Mouse (Mus musculus) spleen, postnatal 14 days (tissue): ENCODE results near the gene Plekhg3.

Experiments
- DNase-seq, 2 experiments: peaks; one replicate each; pipeline ENCODE4 v3.0.0; 2021 to 2022; ENCODE audit warnings: low spot score in 2 of 2

The Plekhg3 gene

GRCm38 (mm10) chr12:76530580-76531139, at the start of gene Plekhg3:
Gene Plekhg3, plus strand, starts transcription at chr12:76530891.
- no peak for DNase-seq

DNA sequence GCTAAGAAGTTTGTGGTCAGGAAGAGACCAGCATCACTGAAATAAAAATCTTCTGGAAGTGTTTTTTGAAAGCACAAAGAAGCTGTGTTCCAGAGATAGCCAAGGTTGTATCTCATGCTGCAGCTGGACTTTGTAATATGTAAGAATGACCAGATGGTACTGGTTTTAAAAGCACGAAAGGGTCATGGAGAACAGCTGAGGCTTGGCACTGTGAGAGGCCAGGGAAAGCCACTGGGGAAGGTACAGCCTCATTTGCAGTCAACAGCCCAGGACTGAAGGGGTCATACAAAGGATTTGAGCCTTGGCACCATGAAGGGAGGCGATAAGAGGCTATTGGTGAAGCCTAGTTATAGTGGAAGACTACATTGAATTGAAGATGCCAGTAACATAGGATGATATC, 48.2 kb upstream of the Plekhg3 start:
- DNase-seq, result no peak

GRCm38 (mm10) chr12:76482948-76483347, 47.7 kb upstream of the Plekhg3 start:
- DNase-seq, result no peak

GRCm38 (mm10) chr12:76484881-76485280, 45.8 kb upstream of the Plekhg3 start:
- no peak for DNase-seq

- DNase-seq, result no peak
Observed at GRCm38 (mm10) chr12:76485381-76485780, 45.3 kb upstream of the Plekhg3 start.

DNA sequence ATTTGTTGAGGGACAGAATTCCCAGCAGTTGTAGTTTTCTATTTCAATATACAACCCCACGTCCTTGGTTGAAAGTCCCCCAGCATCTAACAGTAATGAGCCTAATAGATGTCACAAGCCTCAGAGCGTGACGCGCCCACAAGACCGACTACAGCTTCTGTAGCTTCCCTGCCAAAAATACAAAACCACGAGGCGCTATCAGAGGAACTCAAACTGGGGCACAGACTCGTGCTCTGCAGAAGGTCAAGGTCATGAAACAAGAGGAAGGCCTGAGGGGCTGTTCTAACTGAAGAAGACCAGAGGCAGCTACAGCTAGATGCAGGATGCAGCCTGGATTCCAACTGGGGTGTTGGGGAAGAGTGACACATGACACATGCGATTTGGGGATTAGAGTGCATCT, 43.7 kb upstream of the Plekhg3 start:
- no peak for DNase-seq

DNA sequence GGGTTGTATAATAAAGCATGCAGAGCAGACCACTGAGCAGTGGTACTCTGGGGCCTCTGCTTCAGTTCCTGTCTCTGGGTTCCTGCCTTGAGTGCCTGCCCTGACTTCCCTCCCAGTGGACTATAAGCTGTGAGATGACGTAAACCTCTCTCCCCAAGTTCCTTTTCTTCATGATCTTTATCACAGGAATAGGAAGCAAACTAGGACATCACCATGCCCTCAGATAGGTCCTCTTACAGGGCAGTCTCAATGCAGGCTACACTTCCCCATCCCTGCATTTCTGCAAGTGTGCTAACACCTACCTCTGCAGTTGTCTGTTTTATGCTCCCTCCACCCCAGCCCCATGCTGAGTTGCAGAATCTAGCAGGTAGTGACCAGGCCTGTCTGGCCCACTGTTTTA, 39.9 kb upstream of the Plekhg3 start:
- no peak for DNase-seq

- no peak for DNase-seq
Observed at GRCm38 (mm10) chr12:76493462-76493861, 37.2 kb upstream of the Plekhg3 start.

DNA sequence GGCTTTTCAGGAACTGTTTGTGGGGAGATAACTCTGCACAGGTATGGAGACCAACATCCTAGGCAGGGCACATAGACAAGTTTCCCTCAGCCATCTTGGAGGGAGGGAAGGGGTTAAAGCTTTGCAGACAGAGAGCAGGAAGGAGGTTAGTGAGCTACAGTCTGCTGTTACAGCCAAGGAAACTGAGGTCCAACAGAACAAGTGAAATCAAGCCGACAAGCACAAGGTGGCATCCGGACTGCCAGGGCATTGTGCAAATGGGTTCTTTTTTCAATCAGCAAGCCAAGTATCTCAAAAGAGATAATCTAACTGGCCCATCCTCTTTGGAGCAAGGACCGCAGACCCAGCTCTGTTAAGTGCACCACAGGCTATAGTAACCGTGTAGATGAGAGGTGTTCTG, 35.3 kb upstream of the Plekhg3 start:
- DNase-seq, result no peak

DNA sequence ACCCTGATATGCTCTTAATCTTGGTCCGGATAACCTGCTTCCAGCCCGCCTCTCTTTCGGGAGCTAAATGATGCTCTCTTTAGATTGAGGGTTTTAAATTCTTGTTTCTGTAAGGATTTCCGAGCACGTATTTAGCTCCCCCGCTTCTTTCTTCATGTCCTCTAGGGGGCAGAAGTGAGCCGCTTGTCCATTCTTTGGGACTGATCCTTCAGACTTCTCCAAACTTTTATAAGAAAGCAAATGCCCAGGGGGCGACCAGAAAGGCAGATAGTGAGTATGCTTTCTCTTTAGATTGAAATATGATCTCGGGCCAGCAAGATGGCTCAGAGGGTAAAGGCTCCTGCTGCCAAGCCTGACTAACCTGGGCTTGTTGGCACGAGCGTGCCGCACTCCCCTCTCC, 34.4 kb upstream of the Plekhg3 start:
- DNase-seq, result peak in 1 of 2 experiments; percentile 39

GRCm38 (mm10) chr12:76499276-76499675, 31.4 kb upstream of the Plekhg3 start:
- DNase-seq, result no peak

- DNase-seq, result no peak
Observed at GRCm38 (mm10) chr12:76500055-76500454, 30.6 kb upstream of the Plekhg3 start.

GRCm38 (mm10) chr12:76500896-76501295, 29.8 kb upstream of the Plekhg3 start:
- no peak for DNase-seq

DNA sequence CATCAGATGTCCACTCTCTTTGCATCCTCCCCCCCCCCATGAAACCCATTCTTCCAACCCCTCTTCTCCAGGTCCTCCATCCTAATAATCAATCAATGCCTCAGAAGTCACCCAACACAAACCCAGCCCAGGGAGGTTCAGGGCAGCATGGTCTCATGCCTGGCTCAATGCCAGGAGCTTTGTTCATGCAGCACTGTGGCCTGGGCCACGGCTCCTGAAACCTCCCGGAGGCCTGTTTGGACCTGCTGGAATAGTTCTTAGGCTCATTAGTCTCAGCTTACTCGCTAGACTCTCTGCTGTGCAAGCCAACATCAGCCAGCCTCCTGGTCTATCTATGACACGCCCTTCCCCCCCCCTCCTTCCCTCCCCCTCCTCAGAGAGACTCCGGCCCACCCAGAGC, 27.7 kb upstream of the Plekhg3 start:
- no peak for DNase-seq

DNA sequence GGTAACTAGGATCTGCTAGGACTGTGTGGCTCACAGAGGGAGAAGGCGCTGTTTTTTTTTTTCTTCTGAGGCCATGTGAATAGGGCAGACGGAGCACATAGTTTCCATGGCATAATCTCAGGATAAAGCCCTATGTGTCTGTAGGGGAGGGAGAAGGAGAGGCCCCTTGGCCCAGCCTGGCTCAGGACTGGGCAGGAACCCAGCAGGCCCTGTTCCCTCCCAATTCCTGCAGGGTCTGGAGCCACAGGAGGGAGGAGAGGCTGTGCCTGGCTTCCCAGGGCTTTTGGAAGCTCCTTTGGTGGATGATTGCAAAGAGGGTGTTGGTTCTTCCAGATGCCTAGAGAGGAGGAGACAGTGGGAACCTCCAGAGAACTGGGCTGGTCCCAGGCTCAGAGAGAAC, 24.2 kb upstream of the Plekhg3 start:
- DNase-seq, result no peak

- DNase-seq, result no peak
Observed at GRCm38 (mm10) chr12:76507791-76508190, 22.9 kb upstream of the Plekhg3 start.

GRCm38 (mm10) chr12:76508909-76509440, 21.7 kb upstream of the Plekhg3 start:
- DNase-seq, result no peak

- no peak for DNase-seq
Observed at GRCm38 (mm10) chr12:76512731-76513130, 18.0 kb upstream of the Plekhg3 start.

DNA sequence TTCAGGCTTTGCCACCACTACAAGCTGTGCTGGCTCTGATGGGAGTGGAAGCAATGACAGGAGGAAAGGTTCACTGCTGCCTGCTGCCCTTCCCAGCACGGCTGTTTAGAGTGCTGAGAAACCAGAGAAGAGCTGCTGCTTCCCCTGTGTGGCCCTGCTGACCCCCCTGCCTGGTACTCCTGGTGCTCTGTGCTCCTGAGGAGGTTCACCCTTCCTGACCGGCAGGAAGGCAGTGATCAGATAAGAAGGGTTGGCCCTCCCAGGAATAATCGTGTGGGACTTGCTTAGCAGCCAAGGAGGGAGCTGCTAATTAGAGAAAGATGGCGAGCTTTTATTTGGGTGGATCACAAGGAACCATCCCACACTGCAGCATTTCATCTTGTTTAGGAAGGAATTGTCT, 15.8 kb upstream of the Plekhg3 start:
- no peak for DNase-seq

DNA sequence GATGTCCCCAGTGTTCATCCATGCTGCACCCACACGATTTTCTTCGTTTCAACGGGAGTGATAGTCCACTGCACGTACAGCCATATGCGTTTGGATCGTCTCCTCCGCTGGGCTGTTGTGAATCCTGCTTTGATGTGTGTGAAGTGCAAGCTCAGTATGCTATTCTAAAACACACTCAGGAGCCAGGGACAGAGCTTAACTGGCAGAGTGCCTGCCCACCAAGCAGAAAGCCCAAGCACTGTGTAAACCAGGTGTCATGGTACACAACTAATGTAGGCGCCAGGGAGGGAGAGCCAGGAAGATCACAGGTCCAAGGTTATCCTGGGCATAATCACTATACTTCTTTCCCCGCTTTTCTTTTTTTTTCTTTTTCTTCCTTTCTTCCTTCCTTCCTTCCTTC, 12.7 kb upstream of the Plekhg3 start:
- no peak for DNase-seq

GRCm38 (mm10) chr12:76518909-76519842, 11.5 kb upstream of the Plekhg3 start:
- DNase-seq, result no peak

DNA sequence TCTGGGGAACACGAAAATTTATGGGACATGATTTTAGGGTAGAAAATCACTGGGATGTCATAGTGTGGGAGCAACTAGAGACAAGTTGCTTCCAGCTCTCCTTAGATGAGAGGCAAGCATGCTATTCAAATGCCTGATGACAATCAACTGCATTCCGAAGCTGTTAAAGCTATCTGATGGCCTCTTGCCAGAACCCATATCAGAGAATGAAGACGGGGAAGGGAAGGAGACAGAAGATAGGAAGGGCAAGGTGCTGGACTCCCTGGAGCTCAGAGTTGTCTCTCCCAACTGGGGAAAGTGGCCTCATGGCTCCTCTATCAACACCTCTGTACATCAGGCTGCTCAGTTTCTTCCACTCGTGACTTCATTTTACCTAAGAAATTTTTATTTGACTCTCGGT, 7.0 kb upstream of the Plekhg3 start:
- DNase-seq, result no peak

DNA sequence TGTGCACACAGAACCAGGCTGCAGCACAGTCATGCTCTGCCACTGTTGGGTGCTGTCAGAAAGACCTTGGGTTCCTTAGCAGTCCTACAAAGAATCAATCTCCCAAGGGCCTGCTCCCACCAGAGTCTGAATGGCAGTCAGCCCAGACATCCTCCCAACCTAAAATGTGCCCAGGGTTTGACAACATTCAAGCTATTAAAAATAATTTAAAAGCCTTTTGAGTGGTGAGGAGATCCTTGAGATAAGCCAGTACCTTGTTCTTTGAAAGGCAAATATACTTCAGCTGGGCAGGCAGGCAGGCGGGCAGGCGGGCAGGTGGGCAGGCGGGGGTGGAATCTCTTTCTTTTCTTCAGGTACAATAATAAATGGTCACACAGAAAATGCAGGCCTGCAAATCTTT, 5.8 kb upstream of the Plekhg3 start:
- no peak for DNase-seq
